Mouse (Mus musculus) frontal cortex, postnatal 25 days (tissue): ENCODE measurements at regions not wholly inside any gene's neighbourhood (a gene's known extent, or its start where the extent isn't known, plus 50 kb on each side); places are given as distances from the start of the nearest gene placed in this dataset.
"Not testable (repeated sequence)": the region's sequence is repeated elsewhere in the genome, so short reads cannot be mapped to it uniquely, and the experiment has no call there.

ENCODE experiments used
- DNase-seq, 2 experiments: peaks; one replicate each; pipeline ENCODE4 v3.0.0; 2022; ENCODE audit warnings: low spot score in 2 of 2

DNA sequence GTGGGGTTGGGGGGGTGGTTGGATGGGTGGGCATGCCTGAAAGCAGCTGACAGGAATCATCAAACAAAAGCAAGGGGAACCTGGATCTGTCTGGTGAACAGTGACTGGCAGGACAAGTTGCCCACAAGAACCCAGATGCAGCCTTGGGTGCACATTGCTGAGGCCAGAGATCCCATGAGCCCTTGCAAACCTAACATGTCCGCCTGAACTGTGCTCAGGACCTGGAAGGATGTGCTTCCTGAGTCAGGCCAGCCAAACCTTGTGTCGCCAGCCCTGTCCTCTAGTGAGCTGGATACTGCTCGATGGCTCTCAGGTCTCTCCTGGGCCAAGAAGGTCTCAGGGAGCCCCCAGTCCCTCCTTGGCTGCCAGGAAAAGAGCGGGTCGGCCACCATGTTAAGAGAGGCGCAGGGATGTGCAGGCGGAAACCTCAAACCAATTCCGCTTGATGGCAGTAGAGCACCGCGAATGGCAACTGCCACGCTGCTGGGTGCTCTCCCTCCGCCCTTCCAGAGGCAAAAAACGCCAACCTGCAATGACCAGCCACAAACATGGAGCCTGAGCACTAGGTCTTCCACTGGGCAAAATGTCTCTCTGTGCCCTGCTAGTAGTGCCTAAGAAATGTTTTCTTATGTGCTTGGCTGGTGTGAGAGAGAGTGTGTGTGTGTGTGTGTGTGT lies 140.2 kb downstream of the Pls3 start:
- peak in 1 of 2 experiments; percentile 68 for DNase-seq

DNA sequence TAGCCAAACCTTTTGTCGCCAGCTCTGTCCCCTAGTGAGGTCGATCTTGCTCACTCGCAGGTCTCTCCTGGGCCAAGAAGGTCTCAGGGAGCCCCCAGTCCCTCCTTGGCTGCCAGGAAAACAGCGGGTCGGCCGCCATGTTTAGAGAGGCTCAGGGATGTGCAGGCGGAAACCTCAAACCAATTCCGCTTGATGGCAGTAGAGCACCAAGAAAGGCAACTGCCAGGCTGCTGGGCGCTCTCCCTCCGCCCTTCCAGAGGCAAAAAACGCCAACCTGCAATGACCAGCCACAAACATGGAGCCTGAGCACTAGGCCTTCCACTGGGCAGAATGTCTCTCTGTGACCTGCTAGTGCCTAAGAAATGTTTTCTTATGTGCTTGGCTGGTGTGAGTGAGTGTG lies 141.3 kb downstream of the Pls3 start:
- peak in 1 of 2 experiments; percentile 82 for DNase-seq

DNA sequence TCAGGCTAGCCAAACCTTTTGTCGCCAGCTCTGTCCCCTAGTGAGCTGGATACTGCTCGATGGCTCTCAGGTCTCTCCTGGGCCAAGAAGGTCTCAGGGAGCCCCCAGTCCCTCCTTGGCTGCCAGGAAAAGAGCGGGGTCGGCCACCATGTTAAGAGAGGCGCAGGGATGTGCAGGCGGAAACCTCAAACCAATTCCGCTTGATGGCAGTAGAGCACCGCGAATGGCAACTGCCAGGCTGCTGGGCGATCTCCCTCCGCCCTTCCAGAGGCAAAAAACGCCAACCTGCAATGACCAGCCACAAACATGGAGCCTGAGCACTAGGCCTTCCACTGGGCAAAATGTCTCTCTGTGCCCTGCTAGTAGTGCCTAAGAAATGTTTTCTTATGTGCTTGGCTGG lies 145.2 kb downstream of the Pls3 start:
- DNase-seq, result peak in 1 of 2 experiments; percentile 60

DNA sequence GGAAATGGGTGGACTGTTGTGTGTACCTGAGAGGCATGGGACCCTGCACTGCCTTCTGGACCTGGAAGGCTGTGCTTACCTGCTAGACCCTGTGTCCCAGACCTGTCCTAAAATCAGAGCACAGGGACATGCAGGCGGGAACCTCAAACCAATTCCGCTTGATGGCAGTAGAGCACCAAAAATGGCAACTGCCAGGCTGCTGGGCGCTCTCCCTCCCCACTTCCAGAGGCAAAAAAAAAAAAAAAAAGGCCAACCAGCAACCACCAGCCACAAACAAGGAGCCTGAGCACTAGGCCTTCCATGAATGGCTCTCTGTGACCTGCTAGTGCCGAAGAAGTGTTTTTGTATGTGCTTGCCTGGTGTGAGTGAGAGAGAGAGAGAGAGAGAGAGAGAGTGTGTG lies 146.5 kb downstream of the Pls3 start:
- no peak for DNase-seq

DNA sequence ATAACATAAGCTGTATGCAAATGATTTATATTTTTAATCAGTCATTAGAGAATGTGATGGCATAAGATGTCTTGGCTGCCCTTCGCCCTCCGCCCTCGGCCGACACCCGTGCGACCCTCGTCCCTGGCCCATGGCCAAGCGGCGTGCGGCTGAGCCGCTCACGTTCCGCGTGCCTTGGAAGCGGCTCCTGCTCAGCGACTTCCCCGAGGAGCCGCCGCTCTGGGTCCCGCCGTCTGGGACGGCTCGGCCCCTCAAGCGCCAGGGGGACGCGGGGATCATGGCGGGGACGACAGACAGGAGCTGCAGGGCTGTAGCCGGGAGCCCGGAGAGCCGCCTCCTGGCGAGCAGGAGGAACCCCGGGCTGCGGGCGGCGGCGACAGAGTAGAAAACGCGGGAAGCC lies 145.5 kb upstream of the Rab39b start:
- not testable (repeated sequence) for DNase-seq

DNA sequence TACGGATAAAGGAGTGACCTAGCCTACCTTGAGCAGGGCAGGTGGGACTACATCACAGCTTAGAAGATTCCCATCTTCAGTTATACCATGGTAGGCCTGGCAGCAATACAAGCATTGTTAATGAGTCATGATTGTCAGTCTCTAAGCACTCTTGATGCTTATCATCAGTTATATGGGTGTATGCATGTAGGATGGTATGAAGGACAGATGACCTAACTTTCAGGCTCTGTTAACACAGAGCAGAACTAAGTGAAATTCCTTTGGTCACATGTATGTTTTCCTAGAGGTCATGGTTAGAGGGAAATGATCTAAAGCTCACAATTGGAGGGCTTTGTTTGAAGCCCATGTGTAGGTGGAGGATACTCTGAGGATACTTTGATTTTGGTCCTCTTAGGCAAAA lies 121.9 kb upstream of the Rab39b start:
- no peak for DNase-seq

DNA sequence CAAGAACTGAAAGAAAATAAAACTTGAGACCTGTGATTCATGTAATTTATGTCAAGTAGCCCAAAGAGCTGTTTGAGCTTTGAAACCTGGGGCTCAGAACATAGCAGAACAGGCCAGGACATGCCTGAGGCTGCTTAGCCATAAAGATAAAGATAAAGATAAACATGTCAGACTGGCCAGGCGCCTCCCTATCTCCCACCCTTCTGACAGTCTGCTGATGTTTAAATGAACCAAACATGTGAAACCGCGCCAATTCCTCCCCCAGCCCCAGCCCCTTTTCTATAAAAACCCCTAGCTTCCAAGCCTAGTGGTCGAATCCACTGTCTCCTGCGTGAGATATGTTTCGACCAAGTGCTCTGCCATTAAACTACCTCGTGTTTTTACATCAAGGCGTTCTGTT lies 97.2 kb upstream of the Rab39b start:
- not testable (repeated sequence) for DNase-seq

DNA sequence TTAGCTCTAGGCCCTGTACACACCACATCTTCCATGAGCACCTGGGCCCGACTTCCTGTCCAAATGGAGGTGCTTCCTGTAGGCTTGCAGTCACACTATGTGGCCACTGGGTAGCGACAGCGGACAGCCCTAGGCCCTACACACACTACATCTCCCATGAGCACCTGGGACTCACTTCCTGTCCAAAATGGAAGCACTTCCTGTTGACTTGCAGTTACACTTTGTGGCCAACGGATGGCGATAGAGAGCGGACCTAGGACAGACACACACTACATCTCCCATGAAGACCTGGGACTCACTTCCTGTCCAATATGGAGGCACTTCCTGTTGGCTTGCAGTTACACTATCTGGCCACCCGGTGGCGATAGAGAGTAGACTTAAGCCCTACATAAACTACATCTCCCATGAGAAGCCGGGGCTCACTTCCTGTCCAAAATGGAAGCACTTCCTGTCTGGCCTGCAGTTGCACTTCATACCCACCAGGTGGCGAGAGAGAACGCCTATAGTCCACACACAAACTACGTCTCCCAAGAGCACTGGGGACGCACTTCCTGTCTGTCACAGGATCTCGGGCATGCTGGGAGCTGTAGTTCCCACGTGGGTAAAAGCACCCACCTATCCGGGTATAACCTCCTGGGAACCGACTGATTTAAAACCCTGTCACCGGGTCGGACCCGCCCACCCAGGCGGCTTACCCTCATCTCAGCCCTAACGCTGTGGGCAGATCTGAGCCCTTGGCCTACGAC lies 96.1 kb upstream of the Rab39b start:
- peak; percentile 82 to 93 for DNase-seq

DNA sequence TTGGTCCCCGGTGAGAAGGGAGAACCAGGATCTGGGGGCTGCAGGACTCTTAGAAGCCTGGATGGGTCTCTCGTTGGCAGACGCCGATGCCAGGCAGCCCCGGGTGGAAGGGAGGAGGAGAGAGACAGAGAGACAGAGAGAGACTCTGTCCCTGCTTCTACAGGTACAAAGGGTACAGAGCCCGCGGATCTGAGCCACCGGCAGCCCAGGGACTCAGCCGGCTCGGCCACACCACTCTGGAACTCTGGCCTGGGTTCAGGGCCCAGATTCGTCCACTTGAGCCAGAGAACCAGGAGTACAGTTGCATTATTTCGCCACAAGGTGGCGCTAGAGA lies 95.5 kb upstream of the Rab39b start:
- DNase-seq, result no peak

DNA sequence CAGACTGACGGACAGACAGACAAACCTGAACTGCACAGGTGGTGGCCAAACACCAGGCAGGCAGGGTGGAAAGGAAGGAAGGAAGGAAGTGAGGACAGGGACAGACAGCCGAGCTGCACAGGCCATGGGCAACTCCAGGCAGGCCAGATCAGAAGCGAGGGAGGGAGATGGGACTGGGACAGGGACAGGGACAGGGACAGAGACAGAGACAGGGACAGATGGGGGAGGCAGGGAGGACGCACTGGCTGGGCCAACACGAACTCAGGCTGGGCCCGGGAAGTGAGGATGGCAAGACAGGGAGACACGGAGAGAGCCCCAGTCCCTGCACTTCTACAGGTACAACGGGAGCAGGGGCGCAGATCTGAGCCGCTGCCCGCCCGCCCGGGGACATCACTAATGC lies 94.9 kb upstream of the Rab39b start:
- no peak for DNase-seq

DNA sequence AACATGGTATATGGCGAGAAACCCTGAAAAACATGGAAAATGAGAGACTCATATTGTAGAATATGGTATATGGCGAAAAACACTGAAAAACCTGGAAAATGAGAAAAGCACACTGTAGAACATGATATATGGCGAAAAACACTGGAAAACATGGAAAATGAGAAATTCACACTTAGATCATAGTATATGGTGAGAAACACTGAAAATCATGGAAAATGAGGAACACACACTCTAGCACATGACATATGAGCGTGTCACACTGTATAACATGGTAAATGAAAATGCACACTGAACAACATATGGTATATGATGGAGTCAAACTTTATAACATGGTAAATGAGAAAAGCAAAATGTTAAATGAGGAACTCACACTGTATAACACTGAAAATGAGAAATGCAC lies 89.6 kb upstream of the Rab39b start:
- no peak for DNase-seq

DNA sequence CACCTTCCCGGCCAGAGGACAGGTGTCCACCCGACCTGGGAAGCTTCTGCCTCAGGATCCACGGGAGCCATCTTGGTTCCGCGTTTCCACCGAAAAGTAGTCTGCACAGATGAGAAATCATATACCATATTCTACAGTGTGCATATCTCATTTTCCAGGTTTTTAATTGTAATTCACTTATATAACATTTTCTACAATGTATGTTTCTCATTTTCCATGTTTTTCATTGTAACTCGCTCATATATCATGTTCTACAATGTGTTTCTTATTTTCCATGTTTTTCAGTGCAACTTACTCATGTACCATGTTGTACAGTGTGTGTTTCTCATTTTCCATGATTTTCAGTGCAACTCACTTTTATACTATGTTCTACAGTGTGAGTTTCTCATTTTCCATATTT lies 65.4 kb upstream of the Rab39b start:
- DNase-seq, result no peak
